Mouse (Mus musculus) neural tube, embryonic 10.5 days (tissue): Measurements from ENCODE around the gene Axin2.

ENCODE experiments used
- DNase-seq: peaks from one replicate; pipeline ENCODE4 v3.0.0-alpha.2; 2017; ENCODE audit warnings: low spot score; ENCODE audit errors: extremely low spot score

The Axin2 gene

GRCm38 (mm10) chr11:108902303-108902702 is 17.8 kb upstream of the Axin2 start:
- DNase-seq = no peak

GRCm38 (mm10) chr11:108906590-108907254 is 13.4 kb upstream of the Axin2 start:
- DNase-seq = no peak

- no peak for DNase-seq
These were observed 10.6 kb upstream of the Axin2 start for GRCm38 (mm10) chr11:108909396-108910195.

GRCm38 (mm10) chr11:108910328-108910886 is 9.7 kb upstream of the Axin2 start:
- no peak for DNase-seq

GRCm38 (mm10) chr11:108910903-108911302 is 9.2 kb upstream of the Axin2 start:
- DNase-seq = no peak

- DNase-seq = no peak
These were observed 8.0 kb upstream of the Axin2 start for GRCm38 (mm10) chr11:108912174-108912573.

- DNase-seq = peak; percentile 57
These were observed 2.5 kb upstream of the Axin2 start for GRCm38 (mm10) chr11:108917422-108918324.

GRCm38 (mm10) chr11:108920636-108921505 is 722 bp downstream of the Axin2 start:
- peak; percentile 89 for DNase-seq

- peak; percentile 76 for DNase-seq
These were observed 1.6 kb downstream of the Axin2 start for GRCm38 (mm10) chr11:108921506-108922455.

GRCm38 (mm10) chr11:108922511-108923187 is 2.5 kb downstream of the Axin2 start:
- DNase-seq = peak; percentile 59

- DNase-seq = peak; percentile 41
These were observed 3.0 kb downstream of the Axin2 start for GRCm38 (mm10) chr11:108923188-108923575.

- DNase-seq = peak; percentile 19
These were observed 3.6 kb downstream of the Axin2 start for GRCm38 (mm10) chr11:108923781-108924180.

- peak; percentile 24 for DNase-seq
These were observed 4.2 kb downstream of the Axin2 start for GRCm38 (mm10) chr11:108924346-108924745.

- DNase-seq = peak; percentile 91
These were observed 5.1 kb downstream of the Axin2 start for GRCm38 (mm10) chr11:108925202-108925601.

- no peak for DNase-seq
These were observed 5.7 kb downstream of the Axin2 start for GRCm38 (mm10) chr11:108925826-108926225.

GRCm38 (mm10) chr11:108926345-108927092 is 6.4 kb downstream of the Axin2 start:
- DNase-seq = no peak

GRCm38 (mm10) chr11:108927093-108927444 is 6.9 kb downstream of the Axin2 start:
- no peak for DNase-seq

- no peak for DNase-seq
These were observed 7.9 kb downstream of the Axin2 start for GRCm38 (mm10) chr11:108928096-108928495.
